Mouse (Mus musculus) heart, postnatal 0 days (tissue): ENCODE data around the gene Guk1.

Experiments
- CTCF ChIP-seq: IDR thresholded peaks from 2 replicates; pipeline ENCODE4 v1.5.1; 2016; ENCODE audit warnings: antibody characterized with exemption, control low read depth, low read depth
- EP300 ChIP-seq: IDR thresholded peaks from 2 replicates; pipeline ENCODE4 v1.6.1; 2016; ENCODE audit warnings: antibody characterized with exemption, low read depth

DNA sequence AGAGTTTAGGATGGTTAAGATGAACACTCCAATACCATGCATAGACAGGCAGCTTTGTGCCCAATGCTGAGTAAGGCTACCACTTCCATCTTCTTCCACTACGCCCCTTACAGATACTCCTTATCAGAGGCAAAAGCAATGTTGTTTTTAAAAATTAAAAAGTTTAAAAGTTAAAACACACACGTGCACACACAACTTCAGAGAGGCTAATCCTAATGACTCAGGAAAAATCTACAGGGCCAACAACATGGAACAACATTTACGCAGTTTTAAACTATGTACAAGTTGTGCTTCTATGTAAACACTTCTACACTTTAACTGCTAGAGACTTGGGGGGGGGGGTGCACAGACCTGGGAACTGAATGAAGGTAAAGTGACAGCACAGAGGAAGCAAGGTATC, 32.0 kb upstream of the Guk1 start:
- no peak for TF ChIP-seq CTCF
- no peak for TF ChIP-seq EP300
